Mouse (Mus musculus): Measurements from ENCODE around the gene Gm20812. TPM values are rescaled to one million over a fixed set of nuclear protein-coding genes. Genes with fewer than 3 reads are reported as not detected.
"Not testable (repeated sequence)": the region's sequence is repeated elsewhere in the genome, so short reads cannot be mapped to it uniquely, and the experiment has no call there.

Gm20812 gene
- total RNA-seq (2021): not detected
- long read RNA-seq, experiment 1: 0 reads
- long read RNA-seq, experiment 2: 0 reads

DNA sequence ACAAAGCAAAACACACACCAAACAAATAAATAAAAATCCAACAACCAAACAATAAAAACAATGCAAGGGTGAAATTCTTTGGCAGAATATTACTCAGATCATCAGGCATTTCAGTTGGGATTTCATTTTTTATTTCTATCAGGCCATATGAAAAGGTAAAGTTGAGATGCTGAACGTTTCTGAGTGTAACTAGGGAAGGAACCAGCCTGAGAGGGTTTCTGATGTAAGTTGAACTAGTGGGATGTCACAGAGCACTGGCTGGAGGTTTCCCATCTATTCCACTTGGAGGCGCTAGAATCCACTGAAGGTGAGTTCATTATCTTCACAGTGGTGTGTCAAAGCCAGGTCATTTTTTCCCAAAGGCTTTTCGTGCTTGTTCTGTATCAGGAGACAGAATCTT lies at the start of gene Gm20812:
Gene Gm20812 (plus strand): TSS at position 301 of the 400 bp plus-strand sequence.
- not testable (repeated sequence) for DNase-seq (ENCODE audit: low spot score in 2 of 2)

Other genes with a start within 250 kb of the Gm20812 start
- gene Gm29554, start 108.0 kb upstream of the Gm20812 start, total RNA-seq (2021): not detected

Data from layer of hippocampus, postnatal 14 days (tissue).